Comparison of ENCODE assay signal across 8 mouse cellular contexts in the genomic region with DNA sequence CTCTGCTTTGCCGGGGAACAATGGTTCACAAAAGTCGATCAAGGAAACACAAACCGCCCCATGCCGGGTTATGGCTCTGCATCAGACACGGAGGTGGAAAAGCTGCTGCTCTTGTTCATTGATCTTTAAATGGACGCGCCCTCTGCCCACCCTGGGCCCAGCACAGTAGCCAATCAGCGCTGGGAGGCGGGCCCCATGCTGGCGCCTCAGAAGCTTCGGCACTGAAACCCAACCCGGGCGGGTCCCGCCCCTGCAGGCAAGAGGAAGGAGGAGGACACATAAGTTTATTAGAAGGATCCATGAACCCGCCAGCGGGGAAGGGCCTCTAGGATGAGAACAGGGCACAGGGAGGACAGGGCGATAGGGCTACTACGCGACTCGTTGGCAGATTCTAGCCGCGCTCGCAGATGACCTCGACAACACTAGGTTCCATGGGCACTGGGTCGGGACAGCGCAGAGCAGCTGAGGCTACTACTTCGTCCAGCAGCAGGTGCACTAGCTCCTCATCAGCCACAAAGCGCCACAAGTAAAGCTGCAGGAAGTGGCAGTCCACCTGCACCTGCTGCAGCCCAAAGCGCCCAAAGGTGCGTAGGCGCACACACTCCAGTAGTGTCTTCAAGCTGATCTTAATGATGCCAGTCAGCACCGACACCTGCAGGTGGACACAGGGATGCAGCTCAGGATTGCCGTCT. TPM values are rescaled to one million over a fixed set of nuclear protein-coding genes. Genes with fewer than 3 reads are reported as not detected.
DNase-seq lines count a peak whose midpoint lies in the region; ATAC-seq and TF ChIP-seq lines count a peak whose summit lies in the region.

A gene (minus strand): TSS at position 650 of the 692 bp plus-strand sequence.

- peak within 1 kb of the TSS; percentile 83 for H3K27ac ChIP-seq in forebrain, embryonic 14.5 days (ENCODE audit: low read depth, low read length)
- H3K27ac ChIP-seq in liver, postnatal 0 days (ENCODE audit: low read depth) = peak within 1 kb of the TSS; percentile 86
- peak within 1 kb of the TSS; percentile 87 for H3K27ac ChIP-seq in neural tube, embryonic 14.5 days (ENCODE audit: low read depth, low read length)

- H3K4me2 ChIP-seq in forebrain, embryonic 14.5 days (ENCODE audit: low read length) = peak within 1 kb of the TSS; percentile 93
- peak within 1 kb of the TSS; percentile 96 for H3K4me2 ChIP-seq in liver, postnatal 0 days (ENCODE audit: low read depth, low read length)
- peak within 1 kb of the TSS; percentile 96 for H3K4me2 ChIP-seq in neural tube, embryonic 14.5 days (ENCODE audit: low read depth, low read length)

- intact Hi-C loops in heart, postnatal 10 days (cut with DNase I) = no loop called here

- no peak for TF ChIP-seq CTCF in liver, postnatal 0 days (IDR thresholded peaks at IDR 0.05; ENCODE audit: low read depth)

- peaks cover 9% of the 10 kb centered on the region; the same call in 1 of the 2 replicates for H3K4me1 ChIP-seq in forebrain, embryonic 14.5 days (ENCODE audit: control insufficient read depth, insufficient read depth, low read length)
- H3K4me1 ChIP-seq in liver, postnatal 0 days (ENCODE audit: insufficient read depth) = peaks cover 31% of the 10 kb centered on the region
- H3K4me1 ChIP-seq in neural tube, embryonic 14.5 days (ENCODE audit: control insufficient read depth, insufficient read depth, low read length) = peaks cover 15% of the 10 kb centered on the region; the same call in 1 of the 2 replicates

- H3K27me3 ChIP-seq in forebrain, embryonic 14.5 days (replicated peaks; ENCODE audit: control insufficient read depth, insufficient read depth, low read length) = no peaks in the 10 kb centered on the region
- H3K27me3 ChIP-seq in liver, postnatal 0 days (ENCODE audit: insufficient read depth, low read length) = no peaks in the 10 kb centered on the region
- H3K27me3 ChIP-seq in neural tube, embryonic 14.5 days (ENCODE audit: control insufficient read depth, insufficient read depth, low read length) = no peaks in the 10 kb centered on the region

- TF ChIP-seq EP300 in liver, postnatal 0 days (IDR thresholded peaks at IDR 0.05; ENCODE audit: low read depth) = no peak

- peak within 1 kb of the TSS; percentile 77 for H3K9ac ChIP-seq in forebrain, embryonic 14.5 days (ENCODE audit: low read length)
- H3K9ac ChIP-seq in liver, postnatal 0 days (replicated peaks) = peak within 1 kb of the TSS; percentile 68
- peak within 1 kb of the TSS; percentile 57 for H3K9ac ChIP-seq in neural tube, embryonic 14.5 days (replicated peaks; ENCODE audit: low read depth, low read length)

- peak; percentile 89 for DNase-seq in ES-CJ7 (ENCODE audit: low read depth, low spot score)
- DNase-seq in forebrain, embryonic 14.5 days (ENCODE audit: low spot score) = peak; percentile 94
- DNase-seq in heart, postnatal 10 days = peak; percentile 92
- DNase-seq in large intestine, adult 2 months (ENCODE audit: low read depth, low spot score) = peak; percentile 80
- peak; percentile 92 for DNase-seq in liver, postnatal 0 days
- DNase-seq in testis, postnatal 14 days (ENCODE audit: low spot score) = peak; percentile 86

- H3K4me3 ChIP-seq in forebrain, embryonic 14.5 days (ENCODE audit: low read depth, low read length) = peak within 1 kb of the TSS; percentile 49
- peak within 1 kb of the TSS; percentile 63 for H3K4me3 ChIP-seq in liver, postnatal 0 days (ENCODE audit: low read depth, low read length)
- peak within 1 kb of the TSS; percentile 47 for H3K4me3 ChIP-seq in neural tube, embryonic 14.5 days (ENCODE audit: low read depth, low read length)

- peaks cover 32% of the 10 kb centered on the region for H3K36me3 ChIP-seq in forebrain, embryonic 14.5 days (ENCODE audit: control insufficient read depth, insufficient read depth, low read length)
- peaks cover 18% of the 10 kb centered on the region for H3K36me3 ChIP-seq in liver, postnatal 0 days (replicated peaks; ENCODE audit: insufficient read depth, low read length)
- peaks cover 15% of the 10 kb centered on the region for H3K36me3 ChIP-seq in neural tube, embryonic 14.5 days (ENCODE audit: control insufficient read depth, insufficient read depth, low read length)

- no peaks in the 10 kb centered on the region for H3K9me3 ChIP-seq in forebrain, embryonic 14.5 days (replicated peaks; ENCODE audit: control insufficient read depth, low read length)
- H3K9me3 ChIP-seq in liver, postnatal 0 days (ENCODE audit: low read length) = no peaks in the 10 kb centered on the region
- no peaks in the 10 kb centered on the region for H3K9me3 ChIP-seq in neural tube, embryonic 14.5 days (ENCODE audit: control insufficient read depth, low read length)

- ATAC-seq in cerebellum, adult (ENCODE audit: insufficient number of reproducible peaks, low FRiP score, low TSS enrichment) = peak; percentile 69; the same call in 1 of the 2 replicates
- ATAC-seq in forebrain, embryonic 14.5 days = peak; percentile 93
- peak; percentile 89 for ATAC-seq in liver, postnatal 0 days
- ATAC-seq in neural tube, embryonic 14.5 days (ENCODE audit: low read depth) = peak; percentile 89

- 10% methylated on average over 30 of the region's 33 CpGs for WGBS in forebrain, embryonic 14.5 days
- WGBS in large intestine, adult 2 months = 3% methylated on average over 33 of the region's 33 CpGs
- 14% methylated on average over 33 of the region's 33 CpGs for WGBS in liver, postnatal 0 days (ENCODE audit: insufficient replicate concordance)
- WGBS in neural tube, embryonic 14.5 days = 7% methylated on average over 33 of the region's 33 CpGs

RNA-seq across cellular contexts. Expression of the gene that starts here (rescaled TPM):
- polyA plus RNA-seq in forebrain, embryonic 14.5 days (2014; fragmentation: Nextera tagmentation; extraction: Ambion mirVana) = 32.6 and 35.6 TPM in 2 replicates
- 1 to 10 TPM; 2.7 to 2.9 TPM for total RNA-seq in heart, postnatal 10 days (2021)
- 66.0 and 68.4 TPM in 2 replicates for polyA plus RNA-seq in large intestine, adult 2 months (2012; rRNA removed)
- 42.6 and 44.1 TPM in 2 replicates for polyA plus RNA-seq in liver, postnatal 0 days (2015; fragmentation: Nextera tagmentation; extraction: Ambion mirVana)
- polyA plus RNA-seq in neural tube, embryonic 14.5 days (2014; fragmentation: Nextera tagmentation; extraction: Ambion mirVana) = 53.4 and 63.7 TPM in 2 replicates

Comparison
In these comparisons a context has a peak if more than half of its experiments do, and no peak if none do; other contexts are left out.
1. Peak in every context shown above with its lines: DNase-seq, ATAC-seq, H3K4me3 ChIP-seq and H3K27ac ChIP-seq.